Mouse (Mus musculus) yolk sac, embryonic 10.5 days (tissue): ENCODE results near the gene Gm9745.
"Not testable (repeated sequence)": the region's sequence is repeated elsewhere in the genome, so short reads cannot be mapped to it uniquely, and the experiment has no call there.

ENCODE experiments used
- DNase-seq: peaks from one replicate; pipeline ENCODE4 v3.0.0-alpha.2; 2017; ENCODE audit warnings: low spot score

Gm9745 gene

GRCm38 (mm10) chr13:8948131-8948530, at the start of gene Gm9745:
Gm9745 (minus strand) TSS chr13:8948231.
- DNase-seq = not testable (repeated sequence)

- not testable (repeated sequence) for DNase-seq
Measured at GRCm38 (mm10) chr13:8997221-8997620, 49.2 kb upstream of the Gm9745 start.

GRCm38 (mm10) chr13:8995990-8996786, 48.2 kb upstream of the Gm9745 start, which contains the start of gene Gtpbp4:
Gtpbp4 (minus strand) TSS chr13:8996083.
- peak; percentile 93 for DNase-seq

- DNase-seq = no peak
Measured at GRCm38 (mm10) chr13:8995159-8995989, 47.3 kb upstream of the Gm9745 start.

GRCm38 (mm10) chr13:8992231-8992630, 44.2 kb upstream of the Gm9745 start:
- no peak for DNase-seq

- DNase-seq = no peak
Measured at GRCm38 (mm10) chr13:8972972-8973371, 24.9 kb upstream of the Gm9745 start.

- DNase-seq = no peak
Measured at GRCm38 (mm10) chr13:8972369-8972768, 24.3 kb upstream of the Gm9745 start.

GRCm38 (mm10) chr13:8967742-8968141, 19.7 kb upstream of the Gm9745 start:
- no peak for DNase-seq

- no peak for DNase-seq
Measured at GRCm38 (mm10) chr13:8965224-8965623, 17.2 kb upstream of the Gm9745 start.

- not testable (repeated sequence) for DNase-seq
Measured at GRCm38 (mm10) chr13:8962266-8962665, 14.2 kb upstream of the Gm9745 start.

- DNase-seq = not testable (repeated sequence)
Measured at GRCm38 (mm10) chr13:8961128-8961888, 13.3 kb upstream of the Gm9745 start.

GRCm38 (mm10) chr13:8959554-8959953, 11.5 kb upstream of the Gm9745 start:
- DNase-seq = not testable (repeated sequence)

GRCm38 (mm10) chr13:8959058-8959457, 11.0 kb upstream of the Gm9745 start:
- DNase-seq = not testable (repeated sequence)

GRCm38 (mm10) chr13:8956873-8957272, 8.8 kb upstream of the Gm9745 start:
- DNase-seq = not testable (repeated sequence)

- not testable (repeated sequence) for DNase-seq
Measured at GRCm38 (mm10) chr13:8955127-8955526, 7.1 kb upstream of the Gm9745 start.

GRCm38 (mm10) chr13:8952563-8952962, 4.5 kb upstream of the Gm9745 start, which contains the start of gene Idi2:
Idi2 (plus strand) TSS chr13:8952863.
- DNase-seq = not testable (repeated sequence)

GRCm38 (mm10) chr13:8943828-8944227, 4.2 kb downstream of the Gm9745 start:
- DNase-seq = not testable (repeated sequence)

GRCm38 (mm10) chr13:8941701-8942100, 6.3 kb downstream of the Gm9745 start:
- not testable (repeated sequence) for DNase-seq

- not testable (repeated sequence) for DNase-seq
Measured at GRCm38 (mm10) chr13:8941110-8941509, 6.9 kb downstream of the Gm9745 start.

GRCm38 (mm10) chr13:8937611-8938140, 10.4 kb downstream of the Gm9745 start:
- not testable (repeated sequence) for DNase-seq

- no peak for DNase-seq
Measured at GRCm38 (mm10) chr13:8933499-8933898, 14.5 kb downstream of the Gm9745 start.

GRCm38 (mm10) chr13:8913890-8914289, 34.1 kb downstream of the Gm9745 start:
- DNase-seq = not testable (repeated sequence)
